Mouse (Mus musculus) lung, postnatal 0 days (tissue): Measurements from ENCODE around the gene Gucd1.

Experiments
- CTCF ChIP-seq: IDR thresholded peaks from 2 replicates; pipeline ENCODE4 v1.5.1; 2016; ENCODE audit warnings: antibody characterized with exemption, mild to moderate bottlenecking
- EP300 ChIP-seq: IDR thresholded peaks from 2 replicates; pipeline ENCODE4 v1.6.1; 2016; ENCODE audit warnings: antibody characterized with exemption, mild to moderate bottlenecking, control low read depth

GRCm38 (mm10) chr10:75437284-75437683 is 80.5 kb downstream of the Gucd1 start:
- TF ChIP-seq CTCF (no peak), EP300 (no peak)
